Mouse (Mus musculus) testis, adult 2 months (tissue): ENCODE measurements at regions not wholly inside any gene's neighbourhood (a gene's known extent, or its start where the extent isn't known, plus 50 kb on each side); places are given as distances from the start of the nearest gene placed in this dataset.

Source experiments
- CTCF ChIP-seq: fragments of 200-500 bp; IDR thresholded peaks from 2 replicates; pipeline ENCODE4 v1.5.1; 2012; ENCODE audit warnings: low read depth, mild to moderate bottlenecking, inconsistent platforms, low read length, moderate library complexity; ENCODE audit not compliant: control insufficient read depth, insufficient read depth, insufficient replicate concordance
- POLR2A ChIP-seq: fragments of 200-500 bp; IDR thresholded peaks from 2 replicates; pipeline ENCODE4 v1.6.1; 2012; ENCODE audit warnings: low read depth, mild to moderate bottlenecking, inconsistent platforms, low read length, moderate library complexity; ENCODE audit not compliant: control insufficient read depth

DNA sequence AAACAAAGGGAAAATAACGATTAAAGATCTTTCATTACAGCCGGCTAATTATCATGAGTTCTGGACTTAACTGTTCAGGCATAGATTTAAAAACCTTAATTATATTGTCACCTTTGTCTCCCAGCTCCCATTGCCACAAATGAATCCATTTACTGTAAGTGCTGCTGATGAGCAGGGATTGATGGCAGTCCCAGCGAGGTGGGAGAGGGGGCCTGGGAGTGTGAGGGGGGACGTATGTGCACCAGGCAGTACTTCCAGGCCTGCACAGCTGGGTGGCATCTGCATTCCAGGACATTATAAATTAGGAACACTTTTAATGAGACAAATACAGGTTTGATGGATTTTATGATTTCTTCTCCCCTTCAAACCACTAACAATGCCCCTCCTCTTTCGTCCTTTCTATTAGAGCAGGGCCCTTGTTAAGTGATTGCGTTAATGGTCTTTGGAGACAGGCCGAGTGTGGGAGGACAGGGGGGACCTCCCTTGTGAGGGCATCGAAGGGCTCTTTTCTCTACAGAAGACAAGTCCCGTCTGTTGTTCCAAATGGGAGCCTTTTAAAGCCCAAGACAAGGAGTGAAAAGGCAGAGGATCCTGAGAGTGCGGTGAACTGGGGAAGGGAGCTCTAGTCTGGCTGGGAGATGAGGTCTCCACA is 150.3 kb downstream of the Melk start:
- TF ChIP-seq POLR2A: no peak
- no peak for TF ChIP-seq CTCF
